Mouse (Mus musculus): ENCODE data around the gene Eif1b.

Gene Eif1b

GRCm38 (mm10) chr9:120492010-120492399 is at the start of gene Eif1b:
Gene Eif1b (plus strand): TSS chr9:120492232.
- DNase-seq (ENCODE audit: low spot score in 2 of 2) = no peak

- DNase-seq (ENCODE audit: low spot score in 2 of 2) = peak in 1 of 2 experiments; percentile 46
Measured at GRCm38 (mm10) chr9:120444642-120445041, 47.4 kb upstream of the Eif1b start.

GRCm38 (mm10) chr9:120449696-120450329 is 42.2 kb upstream of the Eif1b start:
- DNase-seq (ENCODE audit: low spot score in 2 of 2) = no peak

- no peak for DNase-seq (ENCODE audit: low spot score in 2 of 2)
Measured at GRCm38 (mm10) chr9:120455768-120456655, 36.0 kb upstream of the Eif1b start.

- DNase-seq (ENCODE audit: low spot score in 2 of 2) = no peak
Measured at GRCm38 (mm10) chr9:120470431-120470830, 21.6 kb upstream of the Eif1b start.

- no peak for DNase-seq (ENCODE audit: low spot score in 2 of 2)
Measured at GRCm38 (mm10) chr9:120481644-120482043, 10.4 kb upstream of the Eif1b start.

- no peak for DNase-seq (ENCODE audit: low spot score in 2 of 2)
Measured at GRCm38 (mm10) chr9:120482382-120482781, 9.7 kb upstream of the Eif1b start.

GRCm38 (mm10) chr9:120483101-120483500 is 8.9 kb upstream of the Eif1b start:
- no peak for DNase-seq (ENCODE audit: low spot score in 2 of 2)

- no peak for DNase-seq (ENCODE audit: low spot score in 2 of 2)
Measured at GRCm38 (mm10) chr9:120487076-120487475, 5.0 kb upstream of the Eif1b start.

- DNase-seq (ENCODE audit: low spot score in 2 of 2) = no peak
Measured at GRCm38 (mm10) chr9:120491509-120491908, 523 bp upstream of the Eif1b start.

GRCm38 (mm10) chr9:120492400-120493351 is 644 bp downstream of the Eif1b start:
- peak; percentile 52 to 80 for DNase-seq (ENCODE audit: low spot score in 2 of 2)

- DNase-seq (ENCODE audit: low spot score in 2 of 2) = no peak
Measured at GRCm38 (mm10) chr9:120493781-120494180, 1.7 kb downstream of the Eif1b start.

- DNase-seq (ENCODE audit: low spot score in 2 of 2) = peak in 1 of 2 experiments; percentile 80
Measured at GRCm38 (mm10) chr9:120496691-120497090, 4.7 kb downstream of the Eif1b start.

GRCm38 (mm10) chr9:120497983-120498382 is 6.0 kb downstream of the Eif1b start:
- DNase-seq (ENCODE audit: low spot score in 2 of 2) = no peak

GRCm38 (mm10) chr9:120501191-120501902 is 9.3 kb downstream of the Eif1b start:
- no peak for DNase-seq (ENCODE audit: low spot score in 2 of 2)

- peak in 1 of 2 experiments; percentile 86 for DNase-seq (ENCODE audit: low spot score in 2 of 2)
Measured at GRCm38 (mm10) chr9:120502013-120502412, 10.0 kb downstream of the Eif1b start.

- DNase-seq (ENCODE audit: low spot score in 2 of 2) = no peak
Measured at GRCm38 (mm10) chr9:120504423-120504822, 12.4 kb downstream of the Eif1b start.

GRCm38 (mm10) chr9:120511781-120512180 is 19.7 kb downstream of the Eif1b start:
- no peak for DNase-seq (ENCODE audit: low spot score in 2 of 2)

- no peak for DNase-seq (ENCODE audit: low spot score in 2 of 2)
Measured at GRCm38 (mm10) chr9:120516720-120517119, 24.7 kb downstream of the Eif1b start.

GRCm38 (mm10) chr9:120518946-120519345 is 26.9 kb downstream of the Eif1b start:
- no peak for DNase-seq (ENCODE audit: low spot score in 2 of 2)

GRCm38 (mm10) chr9:120519469-120520125 is 27.6 kb downstream of the Eif1b start:
- DNase-seq (ENCODE audit: low spot score in 2 of 2) = peak in 1 of 2 experiments; percentile 71

Data from left cerebral cortex, adult 9 months (tissue).